Mouse (Mus musculus): ENCODE results near the gene Add3.

Add3 gene

GRCm38 (mm10) chr19:53107361-53108247 lies 32.6 kb upstream of the Add3 start:
- H3K27me3 ChIP-seq (ENCODE audit: insufficient read depth, low read length): no peaks in the 10 kb centered on the region
- H3K9me3 ChIP-seq (ENCODE audit: low read length): no peaks in the 10 kb centered on the region
- no peak overlapping the region for H3K4me3 ChIP-seq (replicated peaks; ENCODE audit: low read length)
- H3K4me1 ChIP-seq (replicated peaks; ENCODE audit: low read depth, low read length): peaks cover 30% of the 10 kb centered on the region
- no peak for TF ChIP-seq POU5F1 (IDR thresholded peaks at IDR 0.05; ENCODE audit: borderline replicate concordance, low read length)
- H3K36me3 ChIP-seq (ENCODE audit: insufficient read depth, low read length): no peaks in the 10 kb centered on the region

GRCm38 (mm10) chr19:53111996-53112590 lies 28.1 kb upstream of the Add3 start:
- Histone ChIP-seq H3K36me3 (ENCODE audit: insufficient read depth, low read length) (no peaks in the 10 kb centered on the region), H3K4me1 (replicated peaks; ENCODE audit: low read depth, low read length) (peaks cover 15% of the 10 kb centered on the region), H3K27me3 (ENCODE audit: insufficient read depth, low read length) (no peaks in the 10 kb centered on the region), H3K4me3 (replicated peaks; ENCODE audit: low read length) (no peak overlapping the region), H3K9me3 (ENCODE audit: low read length) (peaks cover 1% of the 10 kb centered on the region; the same call in 1 of the 2 replicates)
- TF ChIP-seq POU5F1 (IDR thresholded peaks at IDR 0.05; ENCODE audit: borderline replicate concordance, low read length) (no peak), NANOG (IDR thresholded peaks at IDR 0.05; ENCODE audit: borderline replicate concordance, low read length) (no peak)

- TF ChIP-seq POU5F1 (IDR thresholded peaks at IDR 0.05; ENCODE audit: borderline replicate concordance, low read length): no peak
- no peak for TF ChIP-seq NANOG (IDR thresholded peaks at IDR 0.05; ENCODE audit: borderline replicate concordance, low read length)
- no peak for TF ChIP-seq CTCF (conservative IDR thresholded peaks at IDR 0.05; ENCODE audit: low read length)
- H3K27me3 ChIP-seq (ENCODE audit: insufficient read depth, low read length): no peaks in the 10 kb centered on the region
- H3K36me3 ChIP-seq (ENCODE audit: insufficient read depth, low read length): no peaks in the 10 kb centered on the region
- H3K4me3 ChIP-seq (replicated peaks; ENCODE audit: low read length): no peak overlapping the region
- H3K4me1 ChIP-seq (replicated peaks; ENCODE audit: low read depth, low read length): no peaks in the 10 kb centered on the region
- H3K9me3 ChIP-seq (ENCODE audit: low read length): peaks cover 8% of the 10 kb centered on the region
Measured at GRCm38 (mm10) chr19:53119255-53119795, 20.9 kb upstream of the Add3 start.

- Histone ChIP-seq H3K36me3 (ENCODE audit: insufficient read depth, low read length) (no peaks in the 10 kb centered on the region), H3K4me1 (replicated peaks; ENCODE audit: low read depth, low read length) (no peaks in the 10 kb centered on the region), H3K4me3 (replicated peaks; ENCODE audit: low read length) (no peak overlapping the region), H3K9me3 (ENCODE audit: low read length) (peaks cover 8% of the 10 kb centered on the region), H3K27me3 (ENCODE audit: insufficient read depth, low read length) (no peaks in the 10 kb centered on the region)
- TF ChIP-seq CTCF (conservative IDR thresholded peaks at IDR 0.05; ENCODE audit: low read length) (no peak), POU5F1 (IDR thresholded peaks at IDR 0.05; ENCODE audit: borderline replicate concordance, low read length) (no peak), NANOG (IDR thresholded peaks at IDR 0.05; ENCODE audit: borderline replicate concordance, low read length) (no peak)
Measured at GRCm38 (mm10) chr19:53120483-53120882, 19.8 kb upstream of the Add3 start.

- H3K4me3 ChIP-seq (replicated peaks; ENCODE audit: low read length): no peak overlapping the region
- peaks cover 3% of the 10 kb centered on the region for H3K9me3 ChIP-seq (ENCODE audit: low read length)
- no peaks in the 10 kb centered on the region for H3K36me3 ChIP-seq (ENCODE audit: insufficient read depth, low read length)
- no peak for TF ChIP-seq POU5F1 (IDR thresholded peaks at IDR 0.05; ENCODE audit: borderline replicate concordance, low read length)
- TF ChIP-seq NANOG (IDR thresholded peaks at IDR 0.05; ENCODE audit: borderline replicate concordance, low read length): no peak
- no peak for TF ChIP-seq CTCF (conservative IDR thresholded peaks at IDR 0.05; ENCODE audit: low read length)
- peaks cover 14% of the 10 kb centered on the region for H3K4me1 ChIP-seq (replicated peaks; ENCODE audit: low read depth, low read length)
- no peaks in the 10 kb centered on the region for H3K27me3 ChIP-seq (ENCODE audit: insufficient read depth, low read length)
Measured at GRCm38 (mm10) chr19:53122641-53123241, 17.5 kb upstream of the Add3 start.

GRCm38 (mm10) chr19:53123301-53123700 lies 16.9 kb upstream of the Add3 start:
- Histone ChIP-seq H3K27me3 (ENCODE audit: insufficient read depth, low read length) (no peaks in the 10 kb centered on the region), H3K4me3 (replicated peaks; ENCODE audit: low read length) (no peak overlapping the region), H3K9me3 (ENCODE audit: low read length) (peaks cover 3% of the 10 kb centered on the region), H3K36me3 (ENCODE audit: insufficient read depth, low read length) (no peaks in the 10 kb centered on the region), H3K4me1 (replicated peaks; ENCODE audit: low read depth, low read length) (peaks cover 20% of the 10 kb centered on the region)
- TF ChIP-seq NANOG (IDR thresholded peaks at IDR 0.05; ENCODE audit: borderline replicate concordance, low read length) (no peak), POU5F1 (IDR thresholded peaks at IDR 0.05; ENCODE audit: borderline replicate concordance, low read length) (no peak), CTCF (conservative IDR thresholded peaks at IDR 0.05; ENCODE audit: low read length) (no peak)

GRCm38 (mm10) chr19:53125679-53126078 lies 14.6 kb upstream of the Add3 start:
- TF ChIP-seq POU5F1 (IDR thresholded peaks at IDR 0.05; ENCODE audit: borderline replicate concordance, low read length): no peak
- no peak for TF ChIP-seq CTCF (conservative IDR thresholded peaks at IDR 0.05; ENCODE audit: low read length)
- TF ChIP-seq NANOG (IDR thresholded peaks at IDR 0.05; ENCODE audit: borderline replicate concordance, low read length): no peak
- no peak overlapping the region for H3K4me3 ChIP-seq (replicated peaks; ENCODE audit: low read length)
- H3K9me3 ChIP-seq (ENCODE audit: low read length): peaks cover 3% of the 10 kb centered on the region
- peaks cover 9% of the 10 kb centered on the region for H3K27me3 ChIP-seq (ENCODE audit: insufficient read depth, low read length)
- H3K36me3 ChIP-seq (ENCODE audit: insufficient read depth, low read length): no peaks in the 10 kb centered on the region
- H3K4me1 ChIP-seq (replicated peaks; ENCODE audit: low read depth, low read length): peaks cover 28% of the 10 kb centered on the region

- Histone ChIP-seq H3K36me3 (ENCODE audit: insufficient read depth, low read length) (no peaks in the 10 kb centered on the region), H3K27me3 (ENCODE audit: insufficient read depth, low read length) (peaks cover 9% of the 10 kb centered on the region), H3K4me3 (replicated peaks; ENCODE audit: low read length) (no peak overlapping the region), H3K4me1 (replicated peaks; ENCODE audit: low read depth, low read length) (peaks cover 28% of the 10 kb centered on the region), H3K9me3 (ENCODE audit: low read length) (peaks cover 2% of the 10 kb centered on the region)
- TF ChIP-seq POU5F1 (IDR thresholded peaks at IDR 0.05; ENCODE audit: borderline replicate concordance, low read length): no peak
- TF ChIP-seq CTCF (conservative IDR thresholded peaks at IDR 0.05; ENCODE audit: low read length): no peak
- no peak for TF ChIP-seq NANOG (IDR thresholded peaks at IDR 0.05; ENCODE audit: borderline replicate concordance, low read length)
Measured at GRCm38 (mm10) chr19:53126546-53126945, 13.7 kb upstream of the Add3 start.

Measured in E14TG2a.4 (cell line).